Mouse (Mus musculus) mesoderm, embryonic 11.5 days (tissue): ENCODE results near the gene Trim15.
"Not testable (repeated sequence)": the region's sequence is repeated elsewhere in the genome, so short reads cannot be mapped to it uniquely, and the experiment has no call there.

ENCODE experiments used
- DNase-seq: peaks from one replicate; pipeline ENCODE4 v3.0.0-alpha.2; 2012; ENCODE audit warnings: low read depth, low spot score

Gene Trim15

GRCm38 (mm10) chr17:36866719-36867527 lies at the start of gene Trim15:
Gene Trim15 (minus strand): TSS chr17:36867210.
- DNase-seq, result peak; percentile 12

- DNase-seq, result peak; percentile 64
Measured at GRCm38 (mm10) chr17:36915076-36915475, 48.1 kb upstream of the Trim15 start.

GRCm38 (mm10) chr17:36914108-36914507 lies 47.1 kb upstream of the Trim15 start:
- peak; percentile 85 for DNase-seq

- no peak for DNase-seq
Measured at GRCm38 (mm10) chr17:36912031-36912430, 45.0 kb upstream of the Trim15 start.

GRCm38 (mm10) chr17:36909802-36910201 lies 42.8 kb upstream of the Trim15 start:
- DNase-seq, result no peak

GRCm38 (mm10) chr17:36908235-36908634 lies 41.2 kb upstream of the Trim15 start:
- no peak for DNase-seq

- DNase-seq, result no peak
Measured at GRCm38 (mm10) chr17:36903651-36904050, 36.6 kb upstream of the Trim15 start.

- DNase-seq, result no peak
Measured at GRCm38 (mm10) chr17:36900691-36901090, 33.7 kb upstream of the Trim15 start.

GRCm38 (mm10) chr17:36900001-36900400 lies 33.0 kb upstream of the Trim15 start:
- no peak for DNase-seq

- DNase-seq, result no peak
Measured at GRCm38 (mm10) chr17:36899376-36899775, 32.4 kb upstream of the Trim15 start.

- no peak for DNase-seq
Measured at GRCm38 (mm10) chr17:36897552-36898205, 30.7 kb upstream of the Trim15 start, which contains the start of gene Trim31. Gene Trim31 (plus strand): TSS chr17:36898118.

- no peak for DNase-seq
Measured at GRCm38 (mm10) chr17:36897065-36897464, 30.1 kb upstream of the Trim15 start.

- peak; percentile 56 for DNase-seq
Measured at GRCm38 (mm10) chr17:36896583-36896982, 29.6 kb upstream of the Trim15 start.

- no peak for DNase-seq
Measured at GRCm38 (mm10) chr17:36893387-36893786, 26.4 kb upstream of the Trim15 start.

GRCm38 (mm10) chr17:36892362-36892761 lies 25.4 kb upstream of the Trim15 start:
- DNase-seq, result peak; percentile 47

- DNase-seq, result not testable (repeated sequence)
Measured at GRCm38 (mm10) chr17:36891496-36891895, 24.5 kb upstream of the Trim15 start.

- DNase-seq, result no peak
Measured at GRCm38 (mm10) chr17:36890073-36890903, 23.3 kb upstream of the Trim15 start, which contains the start of gene Trim40. Gene Trim40 (minus strand): TSS chr17:36890123.

- no peak for DNase-seq
Measured at GRCm38 (mm10) chr17:36885132-36885790, 18.3 kb upstream of the Trim15 start.

- DNase-seq, result no peak
Measured at GRCm38 (mm10) chr17:36883350-36883749, 16.3 kb upstream of the Trim15 start.

GRCm38 (mm10) chr17:36874636-36875035 lies 7.6 kb upstream of the Trim15 start:
- DNase-seq, result no peak
